Mouse (Mus musculus) liver, embryonic 14.5 days (tissue): ENCODE results near the gene Gm49337. TPM values are rescaled to one million over a fixed set of nuclear protein-coding genes. Genes with fewer than 3 reads are reported as not detected.

Source experiments
- ATAC-seq: fragments of 200-750 bp; cut with Nextera tagmentation; 2 replicates; pipeline ENCODE4 v1.8.0; 2017; ENCODE audit warnings: moderate number of reproducible peaks, mild to moderate bottlenecking, moderate library complexity; ENCODE audit not compliant: insufficient read depth
- DNase-seq, 3 experiments: peaks; one replicate each; pipeline ENCODE4 v3.0.0-alpha.2; 2012 to 2013; ENCODE audit warnings: low read depth in 3 of 3, low spot score in 3 of 3
- H3K27ac ChIP-seq: fragments of 300-500 bp; sonication (generic); 2 replicates; pipeline ENCODE4 v1.5.1; 2014; ENCODE audit warnings: moderate library complexity, mild to moderate bottlenecking, control low read depth, inconsistent platforms
- H3K27me3 ChIP-seq: fragments of 300-500 bp; sonication (generic); 2 replicates; pipeline ENCODE4 v1.6.1; 2014; ENCODE audit warnings: mild to moderate bottlenecking, low read length, moderate library complexity; ENCODE audit not compliant: control insufficient read depth, insufficient read depth
- H3K36me3 ChIP-seq: fragments of 300-500 bp; sonication (generic); replicated peaks from 2 replicates; pipeline ENCODE4 v1.6.1; 2014; ENCODE audit warnings: low read depth; ENCODE audit not compliant: control insufficient read depth, insufficient read depth
- H3K4me1 ChIP-seq, 2 experiments: fragments of 200-500 bp in 1 of 2; fragments of 300-500 bp in 1 of 2; sonication (generic) in 1 of 2; replicated peaks; 2 replicates each; pipeline ENCODE4 v1.6.1; 2012 to 2014; ENCODE audit warnings: antibody characterized with exemption in 1 of 2, inconsistent platforms in 1 of 2, low read length in 1 of 2; ENCODE audit not compliant: control insufficient read depth in 2 of 2, insufficient read depth in 2 of 2
- H3K4me2 ChIP-seq: fragments of 300-500 bp; sonication (generic); 2 replicates; pipeline ENCODE4 v1.6.1; 2014; ENCODE audit warnings: low read depth, mild to moderate bottlenecking, control low read depth, moderate library complexity
- H3K4me3 ChIP-seq, 2 experiments: fragments of 200-500 bp in 1 of 2; fragments of 300-500 bp in 1 of 2; sonication (generic) in 1 of 2; 2 replicates each; pipeline ENCODE4 v1.5.1; 2012 to 2014; ENCODE audit warnings: low read depth in 2 of 2, low read length in 2 of 2, mild to moderate bottlenecking in 2 of 2, control low read depth in 1 of 2, inconsistent platforms in 1 of 2, moderate library complexity in 1 of 2; ENCODE audit not compliant: insufficient read depth in 1 of 2
- H3K9ac ChIP-seq: fragments of 300-500 bp; sonication (generic); replicated peaks from 2 replicates; pipeline ENCODE4 v1.6.1; 2014; ENCODE audit warnings: mild to moderate bottlenecking, control low read depth, moderate library complexity
- H3K9me3 ChIP-seq: fragments of 300-500 bp; sonication (generic); 2 replicates; pipeline ENCODE4 v1.6.1; 2016; ENCODE audit warnings: low read length, mixed read lengths; ENCODE audit not compliant: control insufficient read depth
- CTCF ChIP-seq: IDR thresholded peaks from 2 replicates; pipeline ENCODE4 v1.5.1; 2016; ENCODE audit warnings: antibody characterized with exemption, low read depth, control low read depth
- EP300 ChIP-seq: IDR thresholded peaks from 2 replicates; pipeline ENCODE4 v1.6.1; 2016; ENCODE audit warnings: antibody characterized with exemption, low read depth
- WGBS: fragments of 180-500 bp; shearing (Covaris S2); extraction: QIAGEN DNeasy Blood & Tissue Kit; methylation state at CpG from one replicate; pipeline ENCODE4 v1.1.7; 2014; ENCODE audit not compliant: insufficient replicate concordance; 5-methylcytosine and 5-hydroxymethylcytosine counted together
- polyA plus RNA-seq, 2 experiments: library from polyadenylated mRNA; depleted of rRNA in 1 of 2; stranded (reverse) in 1 of 2; unstranded in 1 of 2; fragments of >200 nt; fragmentation: Nextera tagmentation in 1 of 2; extraction: Ambion mirVana in 1 of 2; gene quantifications; 2 replicates each; pipeline versions ENCODE4 v1.2.1 to v1.2.3; 2012 to 2014

Gm49337 gene
- polyA plus RNA-seq, 2 experiments, result not detected

- Histone ChIP-seq H3K4me2 (no peak overlapping the region), H3K36me3 (no peaks in the 10 kb centered on the region), H3K4me3 (no peak overlapping the region), H3K4me1 (no peaks in the 10 kb centered on the region; a peak in 1 of 4 replicates), H3K9me3 (no peaks in the 10 kb centered on the region), H3K27me3 (no peaks in the 10 kb centered on the region), H3K9ac (no peak overlapping the region), H3K27ac (no peak overlapping the region)
- TF ChIP-seq CTCF (peak; percentile 74), EP300 (no peak)
- ATAC-seq (no peak), DNase-seq (no peak)
- WGBS, result 19% methylated on average over 2 of the region's 2 CpGs
These were observed 38.2 kb upstream of the Gm49337 start for GRCm38 (mm10) chr4:116134990-116135389.

GRCm38 (mm10) chr4:116137421-116137996 lies 35.7 kb upstream of the Gm49337 start:
- H3K4me3 ChIP-seq, result no peak overlapping the region
- H3K27me3 ChIP-seq, result no peaks in the 10 kb centered on the region; the same call in 1 of the 2 replicates
- H3K4me2 ChIP-seq, result no peak overlapping the region
- H3K36me3 ChIP-seq, result no peaks in the 10 kb centered on the region
- WGBS, result 55% methylated on average over 13 of the region's 13 CpGs
- TF ChIP-seq CTCF (no peak), EP300 (no peak)
- H3K9me3 ChIP-seq, result no peaks in the 10 kb centered on the region
- DNase-seq (no peak), ATAC-seq (no peak)
- H3K27ac ChIP-seq, result no peak overlapping the region
- no peak overlapping the region for H3K9ac ChIP-seq
- no peaks in the 10 kb centered on the region; a peak in 1 of 4 replicates for H3K4me1 ChIP-seq

- H3K36me3 ChIP-seq, result no peaks in the 10 kb centered on the region
- DNase-seq (no peak), ATAC-seq (no peak)
- H3K4me3 ChIP-seq, result no peak overlapping the region
- H3K27me3 ChIP-seq, result peaks cover 23% of the 10 kb centered on the region
- WGBS, result 57% methylated on average over 7 of the region's 7 CpGs
- no peak overlapping the region for H3K4me2 ChIP-seq
- H3K9ac ChIP-seq, result no peak overlapping the region
- H3K4me1 ChIP-seq, result no peaks in the 10 kb centered on the region; a peak in 1 of 4 replicates
- no peak for TF ChIP-seq CTCF
- TF ChIP-seq EP300, result no peak
- no peak overlapping the region for H3K27ac ChIP-seq
- H3K9me3 ChIP-seq, result no peaks in the 10 kb centered on the region
These were observed 32.2 kb upstream of the Gm49337 start for GRCm38 (mm10) chr4:116140801-116141574.

- no peak overlapping the region for H3K4me2 ChIP-seq
- H3K27me3 ChIP-seq, result peaks cover 23% of the 10 kb centered on the region
- no peak overlapping the region for H3K9ac ChIP-seq
- H3K27ac ChIP-seq, result no peak overlapping the region
- TF ChIP-seq EP300, result no peak
- no peak for TF ChIP-seq CTCF
- no peaks in the 10 kb centered on the region; a peak in 1 of 4 replicates for H3K4me1 ChIP-seq
- H3K4me3 ChIP-seq, result no peak overlapping the region
- DNase-seq (no peak), ATAC-seq (no peak)
- H3K9me3 ChIP-seq, result no peaks in the 10 kb centered on the region
- no peaks in the 10 kb centered on the region for H3K36me3 ChIP-seq
- WGBS, result 46% methylated on average over 1 of the region's 1 CpGs
These were observed 31.4 kb upstream of the Gm49337 start for GRCm38 (mm10) chr4:116141736-116142135.

- Histone ChIP-seq H3K4me3 (no peak overlapping the region), H3K9me3 (no peaks in the 10 kb centered on the region), H3K4me2 (no peak overlapping the region), H3K27me3 (peaks cover 23% of the 10 kb centered on the region), H3K27ac (no peak overlapping the region), H3K36me3 (no peaks in the 10 kb centered on the region), H3K4me1 (no peaks in the 10 kb centered on the region; a peak in 1 of 4 replicates), H3K9ac (no peak overlapping the region)
- 64% methylated on average over 7 of the region's 7 CpGs for WGBS
- DNase-seq, result no peak
- TF ChIP-seq EP300, result no peak
- TF ChIP-seq CTCF, result no peak
- no peak for ATAC-seq
These were observed 30.9 kb upstream of the Gm49337 start for GRCm38 (mm10) chr4:116142269-116142668.
